Mouse (Mus musculus) heart, adult 2 months (tissue): ENCODE results near the gene Kcnma1.

ENCODE experiments used
- CTCF ChIP-seq: fragments of 200-600 bp; IDR thresholded peaks from 2 replicates; pipeline ENCODE4 v1.8.1; 2022; ENCODE audit warnings: antibody characterized with exemption, mild to moderate bottlenecking, moderate library complexity
- POLR2A ChIP-seq: fragments of 200-500 bp; IDR thresholded peaks from 2 replicates; pipeline ENCODE4 v1.6.1; 2011; ENCODE audit warnings: mild to moderate bottlenecking, low read depth, low read length, control low read depth; ENCODE audit not compliant: insufficient read depth

DNA sequence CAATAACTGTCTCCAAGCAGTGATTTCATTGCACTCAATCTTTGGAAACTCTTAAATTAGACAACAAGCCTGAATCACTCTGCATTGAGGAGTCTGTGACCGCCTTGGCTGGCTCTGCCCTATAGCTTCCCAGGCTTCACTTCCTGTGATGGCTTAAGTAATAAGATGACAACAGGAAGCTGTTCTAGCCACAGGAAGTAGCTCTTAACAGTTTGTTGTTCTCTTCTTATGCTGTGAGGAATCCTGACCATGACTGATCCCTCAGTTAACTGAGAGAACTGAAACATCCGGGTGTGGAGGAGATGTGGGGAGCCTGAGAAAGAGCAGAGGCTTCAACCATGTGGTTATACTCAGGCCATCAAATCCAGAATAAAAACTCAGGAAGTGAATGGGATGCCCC lies 549.2 kb downstream of the Kcnma1 start:
- TF ChIP-seq POLR2A: no peak
- TF ChIP-seq CTCF: no peak
